Mouse (Mus musculus) regulatory T cell (primary cell): Measurements from ENCODE around the gene Gm5346.
"Not testable (repeated sequence)": the region's sequence is repeated elsewhere in the genome, so short reads cannot be mapped to it uniquely, and the experiment has no call there.

Experiments used
- in situ Hi-C: fragments of 300-600 bp; cut with MboI, MseI; formaldehyde crosslinking; loops from one replicate; pipeline ENCODE4 v1.15.1; 2025; ENCODE audit warnings: high pct_unique_total_duplicates

Gene Gm5346

GRCm38 (mm10) chr8:43627176-43627575 is at the start of gene Gm5346:
Gm5346 (minus strand) TSS chr8:43627276.
- in situ Hi-C loops: no loop called here

DNA sequence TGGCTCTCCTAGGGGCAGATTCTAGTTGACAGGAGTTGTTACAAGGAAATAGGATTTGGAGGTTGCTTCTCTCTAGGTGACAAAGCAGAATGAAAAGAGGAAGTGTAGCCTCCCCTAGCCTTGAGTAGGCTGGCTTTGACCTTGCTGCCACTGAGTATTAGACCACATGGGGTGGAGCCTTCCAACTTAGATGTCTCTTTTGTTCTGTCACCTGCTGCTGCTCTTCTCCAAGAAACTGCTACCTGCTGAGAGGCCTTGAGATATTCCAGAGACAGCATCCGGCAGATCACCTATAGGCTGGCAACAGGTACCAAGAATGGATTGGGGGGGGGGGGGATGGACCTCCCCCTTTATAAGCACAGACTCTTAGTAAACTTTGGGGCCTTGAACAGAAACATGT is 11.0 kb downstream of the Gm5346 start:
- in situ Hi-C loops: no loop called here

- in situ Hi-C loops: not testable (repeated sequence)
Observed at GRCm38 (mm10) chr8:43603657-43604056, 23.4 kb downstream of the Gm5346 start.

GRCm38 (mm10) chr8:43603166-43603565 is 23.9 kb downstream of the Gm5346 start:
- in situ Hi-C loops: not testable (repeated sequence)

DNA sequence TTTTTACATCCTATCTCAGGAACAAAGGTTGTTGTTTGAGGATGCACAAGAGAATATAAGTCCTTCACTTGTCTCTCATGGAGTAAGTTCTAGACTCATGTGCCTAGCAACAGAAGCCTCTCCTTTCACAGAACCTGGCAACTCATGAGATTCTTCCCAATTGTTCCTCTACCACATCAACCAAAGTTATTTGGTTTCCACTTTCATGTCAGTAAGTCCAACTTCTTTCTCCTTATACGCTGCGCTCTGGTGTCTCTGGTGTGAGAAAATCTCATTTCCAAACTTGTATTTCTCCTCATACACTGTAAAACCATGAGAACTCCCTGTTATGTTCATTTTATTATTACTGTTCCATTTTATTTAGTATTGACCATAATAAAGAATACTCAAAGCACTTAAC is 50.5 kb downstream of the Gm5346 start, which contains the start of gene Adam26a:
Gene Adam26a, minus strand, starts transcription at position 101 of the 400 bp plus-strand sequence.
- in situ Hi-C loops: not testable (repeated sequence)
